11 mouse cellular contexts compared by ENCODE assay signal in genomic region chr11:101485509-101486028, GRCm38 (mm10). TPM values are rescaled to one million over a fixed set of nuclear protein-coding genes. Genes with fewer than 3 reads are reported as not detected.
DNase-seq lines count a peak whose midpoint lies in the region; ATAC-seq and TF ChIP-seq lines count a peak whose summit lies in the region.
"Had no signal": no experiment of that assay in that cellular context is flagged by ENCODE, and none has a peak within 500 bp of the region (broad histone marks: within the 10 kb centered on the region; RNA-seq: fewer than 3 reads in every experiment).

No protein-coding gene starts in this region.

- DNase-seq in heart, adult 2 months = no peak
- peak; percentile 62 for DNase-seq in G1E (ENCODE audit: low spot score)
- DNase-seq in thymus, postnatal 0 days (ENCODE audit: low spot score) = no peak
- DNase-seq in urinary bladder, postnatal 25 days (ENCODE audit: low spot score) = no peak
- no peak for DNase-seq in left cerebral cortex, postnatal 36 days (ENCODE audit: low spot score in 2 of 2)
- DNase-seq: cerebellum, adult 11 months; heart, postnatal 4 days; lung, adult 2 months had no signal

- ATAC-seq in heart, embryonic 13.5 days (ENCODE audit: extremely low read depth, insufficient number of reproducible peaks, low FRiP score, low TSS enrichment) = no peak
- peak; percentile 84 for ATAC-seq in G1E (ENCODE audit: extremely low read depth, insufficient number of reproducible peaks, low FRiP score, poor library complexity, severe bottlenecking)
- ATAC-seq in erythroid progenitor cell, adult 5-6 weeks (replicated peaks; ENCODE audit: low FRiP score, poor library complexity, severe bottlenecking) = peak; percentile 72
- ATAC-seq in liver, embryonic 16.5 days (ENCODE audit: low read depth) = peak; percentile 89

- H3K4me2 ChIP-seq in heart, embryonic 13.5 days = peak overlapping the region; percentile 39
- H3K4me2 ChIP-seq in liver, embryonic 16.5 days (ENCODE audit: low read depth, low read length) = peak overlapping the region; percentile 44

- WGBS in heart, embryonic 13.5 days = 5% methylated on average over 6 of the region's 6 CpGs
- 27% methylated on average over 6 of the region's 6 CpGs for WGBS in heart, adult 2 months
- WGBS in liver, embryonic 16.5 days (ENCODE audit: insufficient replicate concordance) = 7% methylated on average over 6 of the region's 6 CpGs

- peaks cover 32% of the 10 kb centered on the region for H3K36me3 ChIP-seq in heart, embryonic 13.5 days
- H3K36me3 ChIP-seq in heart, adult 2 months (ENCODE audit: control insufficient read depth, insufficient read depth, low read length) = no peaks in the 10 kb centered on the region
- peaks cover 41% of the 10 kb centered on the region for H3K36me3 ChIP-seq in G1E (replicated peaks)
- H3K36me3 ChIP-seq in liver, embryonic 16.5 days (ENCODE audit: control insufficient read depth, insufficient read depth) = peaks cover 19% of the 10 kb centered on the region; the same call in 1 of the 2 replicates

- H3K4me3 ChIP-seq in heart, embryonic 13.5 days = no peak overlapping the region
- H3K4me3 ChIP-seq in heart, adult 2 months = no peak overlapping the region
- H3K4me3 ChIP-seq in G1E (ENCODE audit: low read depth, low read length) = peak overlapping the region; percentile 48; the same call in 1 of the 2 replicates
- H3K4me3 ChIP-seq in liver, embryonic 16.5 days (ENCODE audit: low read depth, low read length) = no peak overlapping the region

- H3K9ac ChIP-seq in heart, embryonic 13.5 days = peak overlapping the region; percentile 63
- no peak overlapping the region for H3K9ac ChIP-seq in heart, adult 2 months (ENCODE audit: low read depth, low read length)
- peak overlapping the region; percentile 7; the same call in 1 of the 2 replicates for H3K9ac ChIP-seq in liver, embryonic 16.5 days (ENCODE audit: low read depth, low read length)

- no peaks in the 10 kb centered on the region for H3K79me2 ChIP-seq in heart, adult 2 months (replicated peaks; ENCODE audit: control insufficient read depth, insufficient read depth, low read length)

- intact Hi-C loops in heart, adult 2 months (cut with DNase I) = no loop called here
- intact Hi-C loops in left cerebral cortex, postnatal 36 days (cut with DNase I) = no loop called here

- no peaks in the 10 kb centered on the region for H3K9me3 ChIP-seq in heart, embryonic 13.5 days
- H3K9me3 ChIP-seq in G1E (replicated peaks) = no peaks in the 10 kb centered on the region
- H3K9me3 ChIP-seq in liver, embryonic 16.5 days (replicated peaks; ENCODE audit: control insufficient read depth, low read length) = no peaks in the 10 kb centered on the region

- TF ChIP-seq CTCF in heart, adult 2 months (IDR thresholded peaks at IDR 0.05) = no peak
- no peak for TF ChIP-seq CTCF in G1E (IDR thresholded peaks at IDR 0.05; ENCODE audit: low read depth, low read length)

- peak overlapping the region; percentile 66 for H3K27ac ChIP-seq in heart, embryonic 13.5 days (replicated peaks)
- no peak overlapping the region for H3K27ac ChIP-seq in heart, adult 2 months
- peak overlapping the region; percentile 62 for H3K27ac ChIP-seq in liver, embryonic 16.5 days (ENCODE audit: low read length)

- H3K4me1 ChIP-seq in heart, embryonic 13.5 days = peaks cover 34% of the 10 kb centered on the region
- H3K4me1 ChIP-seq in heart, adult 2 months (ENCODE audit: control insufficient read depth, insufficient read depth, low read length) = no peaks in the 10 kb centered on the region
- peaks cover 68% of the 10 kb centered on the region for H3K4me1 ChIP-seq in G1E (ENCODE audit: insufficient read depth, low read depth, low read length)
- H3K4me1 ChIP-seq in liver, embryonic 16.5 days (ENCODE audit: control insufficient read depth, low read depth, low read length) = peaks cover 32% of the 10 kb centered on the region

- no peak for TF ChIP-seq EP300 in heart, adult 2 months (IDR thresholded peaks at IDR 0.05; ENCODE audit: insufficient read depth, low read depth, low read length)

- no peak for TF ChIP-seq POLR2A in heart, adult 2 months (IDR thresholded peaks at IDR 0.05; ENCODE audit: insufficient read depth, low read depth, low read length)

- H3K27me3 ChIP-seq in heart, embryonic 13.5 days (replicated peaks) = no peaks in the 10 kb centered on the region
- no peaks in the 10 kb centered on the region for H3K27me3 ChIP-seq in heart, adult 2 months (ENCODE audit: control insufficient read depth, insufficient read depth, low read length)
- H3K27me3 ChIP-seq in G1E (ENCODE audit: insufficient read depth, low read length) = no peaks in the 10 kb centered on the region
- H3K27me3 ChIP-seq in liver, embryonic 16.5 days (ENCODE audit: control insufficient read depth, insufficient read depth, low read depth, low read length) = no peaks in the 10 kb centered on the region

RNA-seq across cellular contexts. Expression of gene Vat1, which starts 19.5 kb away (rescaled TPM):
- polyA plus RNA-seq in heart, embryonic 13.5 days (2015; fragmentation: Nextera tagmentation; extraction: Ambion mirVana) = 28.0 and 28.9 TPM in 2 replicates
- 10 to 100 TPM; 20.4 to 21.4 TPM for total RNA-seq in heart, adult 2 months (2021)
- polyA plus RNA-seq in heart, adult 2 months (2012; rRNA removed) = 29.6 and 35.0 TPM in 2 replicates
- total RNA-seq in G1E (2014; fragmentation: Nextera tagmentation) = 237 and 238 TPM in 2 replicates
- total RNA-seq in G1E (2017) = 98.5 and 103 TPM in 2 replicates
- polyA plus RNA-seq in G1E (2012) = 384 and 452 TPM in 2 replicates
- 9.0 and 13.4 TPM in 2 replicates for total RNA-seq in erythroid progenitor cell, adult 5-6 weeks (2015; ENCODE audit: low replicate concordance)
- 4.7 and 6.1 TPM in 2 replicates for total RNA-seq in erythroid progenitor cell, adult 5-6 weeks (2017; ENCODE audit: low replicate concordance)
- polyA plus RNA-seq in liver, embryonic 16.5 days (2015; fragmentation: Nextera tagmentation; extraction: Ambion mirVana) = 10.2 and 12.3 TPM in 2 replicates
- polyA plus RNA-seq in thymus, postnatal 0 days (2015; fragmentation: Nextera tagmentation; extraction: Ambion mirVana) = 24.7 and 25.3 TPM in 2 replicates
- total RNA-seq in left cerebral cortex, postnatal 36 days (2021) = 10 to 100 TPM; 33.9 to 36.1 TPM

RNA-seq across cellular contexts. Expression of gene Rnd2, which starts 20.8 kb away (rescaled TPM):
- polyA plus RNA-seq in heart, embryonic 13.5 days (2015; fragmentation: Nextera tagmentation; extraction: Ambion mirVana) = 23.5 and 26.4 TPM in 2 replicates
- 1 to 10 TPM; 6.5 to 8.0 TPM for total RNA-seq in heart, adult 2 months (2021)
- polyA plus RNA-seq in heart, adult 2 months (2012; rRNA removed) = 5.8 and 9.8 TPM in 2 replicates
- 26.5 and 32.0 TPM in 2 replicates for total RNA-seq in G1E (2014; fragmentation: Nextera tagmentation)
- 36.6 and 44.3 TPM in 2 replicates for total RNA-seq in G1E (2017)
- polyA plus RNA-seq in G1E (2012) = 35.3 and 46.4 TPM in 2 replicates
- total RNA-seq in erythroid progenitor cell, adult 5-6 weeks (2015; ENCODE audit: low replicate concordance) = not detected in 2 replicates
- not detected in 2 replicates for total RNA-seq in erythroid progenitor cell, adult 5-6 weeks (2017; ENCODE audit: low replicate concordance)
- 1.4 and 1.7 TPM in 2 replicates for polyA plus RNA-seq in liver, embryonic 16.5 days (2015; fragmentation: Nextera tagmentation; extraction: Ambion mirVana)
- polyA plus RNA-seq in thymus, postnatal 0 days (2015; fragmentation: Nextera tagmentation; extraction: Ambion mirVana) = 3.7 and 4.6 TPM in 2 replicates
- total RNA-seq in left cerebral cortex, postnatal 36 days (2021) = 100 to 1,000 TPM; 139 to 164 TPM

RNA-seq across cellular contexts. Expression of gene Ifi35, which starts 37.4 kb away (rescaled TPM):
- polyA plus RNA-seq in heart, embryonic 13.5 days (2015; fragmentation: Nextera tagmentation; extraction: Ambion mirVana) = 11.6 and 13.7 TPM in 2 replicates
- 10 to 100 TPM; 11.5 to 12.6 TPM for total RNA-seq in heart, adult 2 months (2021)
- polyA plus RNA-seq in heart, adult 2 months (2012; rRNA removed) = 25.5 and 29.4 TPM in 2 replicates
- 26.3 and 34.3 TPM in 2 replicates for total RNA-seq in G1E (2014; fragmentation: Nextera tagmentation)
- 48.4 and 54.8 TPM in 2 replicates for total RNA-seq in G1E (2017)
- 24.3 and 28.1 TPM in 2 replicates for polyA plus RNA-seq in G1E (2012)
- 39.8 and 73.2 TPM in 2 replicates for total RNA-seq in erythroid progenitor cell, adult 5-6 weeks (2015; ENCODE audit: low replicate concordance)
- 43.6 and 47.4 TPM in 2 replicates for total RNA-seq in erythroid progenitor cell, adult 5-6 weeks (2017; ENCODE audit: low replicate concordance)
- polyA plus RNA-seq in liver, embryonic 16.5 days (2015; fragmentation: Nextera tagmentation; extraction: Ambion mirVana) = 22.4 and 26.5 TPM in 2 replicates
- 86.4 and 87.4 TPM in 2 replicates for polyA plus RNA-seq in thymus, postnatal 0 days (2015; fragmentation: Nextera tagmentation; extraction: Ambion mirVana)
- 1 to 10 TPM; 3.2 to 3.4 TPM for total RNA-seq in left cerebral cortex, postnatal 36 days (2021)

RNA-seq across cellular contexts. Expression of gene Rpl27, which starts 43.5 kb away (rescaled TPM):
- 222 and 239 TPM in 2 replicates for polyA plus RNA-seq in heart, embryonic 13.5 days (2015; fragmentation: Nextera tagmentation; extraction: Ambion mirVana)
- total RNA-seq in heart, adult 2 months (2021) = 10 to 100 TPM; 38.3 to 48.4 TPM
- 234 and 242 TPM in 2 replicates for polyA plus RNA-seq in heart, adult 2 months (2012; rRNA removed)
- 787 and 879 TPM in 2 replicates for total RNA-seq in G1E (2014; fragmentation: Nextera tagmentation)
- total RNA-seq in G1E (2017) = 1,687 and 2,225 TPM in 2 replicates
- 444 and 1,039 TPM in 2 replicates for polyA plus RNA-seq in G1E (2012)
- total RNA-seq in erythroid progenitor cell, adult 5-6 weeks (2015; ENCODE audit: low replicate concordance) = 179 and 183 TPM in 2 replicates
- 266 and 615 TPM in 2 replicates for total RNA-seq in erythroid progenitor cell, adult 5-6 weeks (2017; ENCODE audit: low replicate concordance)
- 138 and 160 TPM in 2 replicates for polyA plus RNA-seq in liver, embryonic 16.5 days (2015; fragmentation: Nextera tagmentation; extraction: Ambion mirVana)
- 550 and 596 TPM in 2 replicates for polyA plus RNA-seq in thymus, postnatal 0 days (2015; fragmentation: Nextera tagmentation; extraction: Ambion mirVana)
- total RNA-seq in left cerebral cortex, postnatal 36 days (2021) = 10 to 100 TPM; 32.6 to 46.9 TPM

Comparison
In these comparisons a context has a peak if more than half of its experiments do, and no peak if none do; other contexts are left out.
1. RNA of gene Vat1, which starts 19.5 kb away (polyA plus RNA-seq): 384 to 452 TPM in G1E; 29.6 to 35.0 TPM in heart, adult 2 months, 28.0 to 28.9 TPM in heart, embryonic 13.5 days, 24.7 to 25.3 TPM in thymus, postnatal 0 days and 10.2 to 12.3 TPM in liver, embryonic 16.5 days; every median in the first group is over 10 times any median in the second.